Mouse (Mus musculus): ENCODE data around the gene Hoxb4.

Gene Hoxb4

DNA sequence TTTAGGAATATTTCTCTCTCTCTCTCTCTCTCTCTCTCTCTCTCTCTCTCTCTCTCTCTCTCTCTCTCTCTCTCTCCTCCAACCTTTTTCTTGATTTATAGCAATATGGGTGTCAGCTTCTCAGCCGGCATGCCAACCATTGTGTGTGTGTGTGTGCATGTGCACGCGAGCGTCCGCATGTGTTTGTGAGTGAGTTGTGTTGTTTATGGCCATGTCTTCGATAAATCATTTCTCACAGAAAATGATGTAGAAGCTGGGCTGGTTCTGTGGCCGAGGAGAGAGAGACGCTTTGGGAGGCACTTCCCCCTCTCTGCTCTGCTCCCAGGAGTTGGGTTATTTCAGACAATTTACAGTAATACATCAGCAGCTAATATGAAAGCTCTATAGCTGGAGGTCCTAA lies 10.5 kb downstream of the Hoxb4 start:
- ATAC-seq (ENCODE audit: insufficient number of reproducible peaks, low FRiP score, low TSS enrichment) = no peak

DNA sequence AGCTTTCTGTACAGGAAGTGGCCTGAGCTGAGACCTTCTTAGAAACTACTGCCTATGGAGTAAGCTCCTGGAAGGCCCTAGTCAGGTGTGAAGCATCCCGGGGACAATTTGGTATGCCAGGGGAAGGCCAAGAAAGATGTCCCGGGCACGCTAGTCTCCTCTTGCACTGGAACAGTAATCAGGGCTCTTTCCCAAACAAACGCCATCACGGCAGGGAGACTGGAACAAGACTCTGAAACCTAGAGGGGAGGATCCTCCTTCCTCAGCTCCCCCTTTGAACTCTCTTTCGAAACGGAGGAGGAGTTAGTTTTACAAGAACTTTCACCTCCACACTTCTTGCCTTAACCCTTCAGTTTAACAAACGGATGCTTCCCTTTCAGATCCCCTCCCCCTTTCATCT lies 14.0 kb downstream of the Hoxb4 start:
- ATAC-seq (ENCODE audit: insufficient number of reproducible peaks, low FRiP score, low TSS enrichment) = no peak

DNA sequence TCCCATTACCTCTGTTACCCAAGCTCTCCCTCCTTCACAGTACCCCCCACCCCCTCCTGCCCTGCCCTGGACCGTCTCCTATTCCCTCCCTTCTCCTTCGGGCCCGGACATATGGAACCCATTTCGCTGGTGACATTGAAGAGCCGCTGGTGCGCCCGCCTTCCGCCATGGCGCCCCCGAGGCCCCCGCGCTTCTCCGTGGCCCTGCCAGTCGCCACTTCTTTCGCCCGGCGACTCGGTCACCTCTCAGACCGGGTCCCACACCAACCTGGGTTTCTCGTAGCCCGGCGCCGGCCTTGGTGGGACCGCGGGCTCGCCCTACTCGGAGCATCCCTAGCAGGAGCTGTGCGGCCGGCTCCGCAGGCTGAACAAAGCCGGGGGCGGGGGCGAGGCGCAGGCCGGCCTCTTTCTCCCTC lies 14.6 kb downstream of the Hoxb4 start:
- ATAC-seq (ENCODE audit: insufficient number of reproducible peaks, low FRiP score, low TSS enrichment) = no peak

DNA sequence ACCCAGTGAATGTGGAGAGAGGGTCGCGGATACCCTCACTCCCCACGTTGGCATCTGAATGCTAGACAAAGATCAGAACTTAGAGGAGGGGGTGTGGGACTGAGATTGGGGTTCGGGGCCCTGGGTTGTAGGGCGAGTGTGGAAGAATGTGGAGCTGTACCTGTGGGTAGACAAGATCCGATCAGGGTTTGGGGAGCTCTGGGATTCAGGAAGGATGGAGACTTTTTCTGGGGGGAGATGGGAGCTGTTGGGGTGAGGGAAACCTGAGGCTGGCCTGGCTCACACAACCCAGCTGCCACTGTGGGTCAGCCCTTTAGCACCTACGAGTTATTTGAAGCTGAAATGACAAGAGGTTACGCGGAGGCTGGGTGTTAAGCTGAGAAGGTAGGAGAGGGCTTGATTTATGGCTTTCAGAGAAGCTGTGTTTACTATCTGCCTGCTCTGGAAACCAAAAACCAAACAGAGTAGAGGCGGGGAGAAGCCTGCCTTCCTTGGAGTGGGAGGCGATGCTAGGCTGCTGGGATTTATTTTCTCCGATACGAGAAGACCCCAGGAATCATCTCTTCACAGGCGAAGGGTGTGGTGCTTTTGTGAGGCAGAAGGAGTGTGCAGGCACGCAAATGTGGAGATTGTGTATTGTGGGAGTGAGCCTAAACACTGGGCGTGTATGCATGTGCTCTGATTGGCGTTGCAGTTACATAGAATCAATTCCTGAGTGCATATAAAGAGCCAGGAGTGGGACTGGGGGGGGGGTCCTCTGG lies 15.4 kb downstream of the Hoxb4 start:
- no peak for ATAC-seq (ENCODE audit: insufficient number of reproducible peaks, low FRiP score, low TSS enrichment)

DNA sequence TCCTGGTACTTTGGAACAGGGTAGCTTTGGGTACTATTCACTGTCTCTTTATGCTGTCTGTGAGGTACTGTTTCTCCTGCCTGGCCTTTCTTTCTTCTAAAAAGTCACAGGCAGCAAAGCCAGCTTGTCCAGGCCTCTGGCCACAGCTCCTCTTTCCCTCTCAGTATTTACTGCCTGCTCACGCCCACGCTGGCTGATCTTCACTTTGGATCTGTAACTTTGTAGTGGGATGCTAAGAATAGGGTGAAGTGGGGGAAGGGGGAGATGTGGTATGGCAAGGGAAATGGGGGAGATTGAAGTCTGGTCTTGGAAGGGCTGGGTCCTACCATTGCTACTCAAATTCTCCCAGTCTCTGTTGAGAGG lies 15.9 kb downstream of the Hoxb4 start:
- ATAC-seq (ENCODE audit: insufficient number of reproducible peaks, low FRiP score, low TSS enrichment) = no peak

DNA sequence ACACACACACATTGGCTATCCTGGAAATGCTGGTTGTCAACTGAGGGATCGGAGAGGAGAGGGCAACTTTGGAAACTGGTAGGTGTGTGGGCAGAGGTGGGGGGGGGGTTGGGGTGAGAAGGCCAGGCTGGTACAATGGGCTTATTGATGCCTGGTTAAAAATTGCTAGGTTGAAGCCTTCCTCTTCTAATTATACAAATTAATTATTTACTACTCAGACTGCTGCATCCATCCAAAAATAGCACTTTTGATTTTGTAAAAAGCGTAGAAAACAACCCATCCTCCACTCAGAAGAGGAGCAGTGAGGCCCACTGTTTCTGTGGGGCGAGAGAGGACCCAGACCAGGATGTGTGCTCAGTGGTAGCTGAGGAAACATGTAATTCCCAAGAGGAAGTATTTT lies 16.9 kb downstream of the Hoxb4 start:
- no peak for ATAC-seq (ENCODE audit: insufficient number of reproducible peaks, low FRiP score, low TSS enrichment)

DNA sequence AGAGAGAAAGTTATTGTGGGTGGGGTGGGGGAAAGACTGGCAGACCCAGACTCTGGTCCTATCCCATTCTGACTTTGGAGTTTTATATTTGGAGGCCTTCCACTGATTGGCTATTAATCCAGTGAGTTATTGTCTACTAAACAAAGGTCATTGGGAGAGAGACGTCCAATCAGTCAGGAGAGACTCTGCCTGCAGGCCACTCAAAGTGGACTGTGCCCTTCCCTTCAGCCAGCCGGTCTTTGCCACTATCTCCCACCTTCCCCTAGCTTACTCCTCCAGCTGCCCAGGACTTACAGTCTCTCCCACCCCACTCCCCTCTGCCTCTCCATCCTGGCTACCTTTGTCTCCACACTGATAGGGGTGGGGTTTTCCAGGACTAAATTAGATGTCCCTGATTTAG lies 18.5 kb downstream of the Hoxb4 start:
- no peak for ATAC-seq (ENCODE audit: insufficient number of reproducible peaks, low FRiP score, low TSS enrichment)

DNA sequence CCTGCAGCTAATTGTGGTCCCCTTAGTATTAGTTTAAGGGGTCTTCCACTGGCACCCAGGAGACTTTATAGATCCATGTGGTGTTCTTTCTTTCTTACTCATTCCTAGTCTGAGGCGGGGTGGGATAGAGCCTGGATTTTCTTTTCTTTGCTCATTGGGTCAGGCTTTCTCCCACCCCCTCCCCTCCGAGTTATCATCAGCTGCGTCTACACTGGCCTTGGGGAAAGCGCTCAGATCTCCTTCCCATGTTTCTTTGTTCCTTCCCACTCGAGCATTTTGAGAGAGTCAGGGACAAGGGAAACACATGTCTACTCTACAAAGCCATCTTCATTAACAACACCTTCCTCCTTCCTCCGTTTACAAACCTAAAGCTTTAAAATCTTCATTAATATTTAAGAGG lies 19.0 kb downstream of the Hoxb4 start:
- no peak for ATAC-seq (ENCODE audit: insufficient number of reproducible peaks, low FRiP score, low TSS enrichment)

DNA sequence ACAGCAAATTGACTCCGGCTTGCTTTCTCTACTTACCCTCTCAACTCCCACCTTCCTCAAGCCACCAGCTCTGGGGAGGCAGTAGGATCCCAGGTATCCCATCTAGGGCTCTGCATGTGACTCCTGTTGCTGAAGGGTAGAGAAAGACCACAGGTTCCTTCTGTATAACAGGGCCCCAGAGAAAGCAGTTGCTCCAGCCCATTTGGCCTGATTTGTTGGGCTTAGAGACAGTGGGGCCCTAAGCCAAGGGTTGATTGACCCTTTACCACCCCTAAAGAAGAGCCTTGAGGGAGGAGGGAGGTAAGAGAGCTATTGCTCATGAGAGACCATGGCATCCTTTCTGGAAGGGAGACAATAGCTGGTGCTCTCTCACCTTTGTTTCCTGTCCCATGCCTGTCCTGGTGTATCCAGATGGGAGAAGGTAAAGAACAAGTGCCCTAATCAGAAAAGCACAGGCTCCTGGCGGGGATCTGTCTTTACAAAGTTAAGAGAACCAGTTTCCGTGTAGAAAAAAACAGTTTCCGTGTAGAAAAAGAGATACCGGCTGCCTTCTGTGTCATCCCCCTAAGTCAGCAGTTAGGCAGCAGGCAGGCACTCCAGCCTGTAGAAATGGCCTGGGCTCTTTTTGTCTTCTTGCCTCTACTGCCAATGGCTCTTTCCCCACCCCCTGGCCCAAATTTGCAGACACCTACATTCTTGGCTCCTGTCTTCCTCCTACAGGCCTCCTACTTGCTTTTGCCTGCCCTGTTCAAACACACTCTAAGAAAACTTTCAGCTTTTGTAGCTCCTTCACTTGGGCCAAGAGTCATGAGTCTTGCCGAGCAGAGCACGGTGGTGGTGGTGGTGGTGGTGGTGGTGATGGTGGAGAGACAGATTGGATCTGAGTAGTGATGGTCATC lies 21.1 kb downstream of the Hoxb4 start:
- no peak for ATAC-seq (ENCODE audit: insufficient number of reproducible peaks, low FRiP score, low TSS enrichment)

DNA sequence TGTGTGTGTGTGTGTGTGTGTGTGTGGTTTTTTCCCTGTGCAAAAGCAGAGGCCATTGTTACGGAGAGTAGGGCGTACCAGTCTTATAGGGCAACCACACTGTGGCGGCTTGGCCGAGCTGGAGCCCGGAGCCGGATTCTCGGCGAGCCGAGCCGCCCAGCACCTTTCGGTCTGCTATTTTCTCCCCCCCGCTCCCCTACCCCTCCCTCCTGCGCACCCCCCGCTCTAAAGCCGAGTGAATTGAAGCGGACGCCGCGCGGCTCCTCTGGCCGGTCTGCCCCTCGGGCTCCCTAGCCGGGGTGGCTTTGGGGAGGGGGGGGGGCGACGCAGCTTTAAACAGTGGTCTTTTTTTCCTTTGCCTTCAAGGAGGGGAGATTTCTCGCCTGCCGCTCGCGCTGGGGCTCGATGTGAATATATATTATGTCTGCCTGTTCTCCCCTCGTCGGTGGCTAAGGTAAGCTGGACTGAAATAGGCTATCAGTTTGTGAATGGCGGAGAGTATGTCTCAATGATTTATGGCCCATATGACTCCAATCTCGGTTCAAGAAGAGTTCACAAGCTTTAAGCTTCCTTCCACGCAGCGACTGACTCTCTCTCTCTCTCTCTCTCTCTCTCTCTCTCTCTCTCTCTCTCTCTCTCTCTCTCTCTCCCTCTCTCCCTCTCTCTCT lies 22.8 kb downstream of the Hoxb4 start:
- ATAC-seq (ENCODE audit: insufficient number of reproducible peaks, low FRiP score, low TSS enrichment) = no peak

DNA sequence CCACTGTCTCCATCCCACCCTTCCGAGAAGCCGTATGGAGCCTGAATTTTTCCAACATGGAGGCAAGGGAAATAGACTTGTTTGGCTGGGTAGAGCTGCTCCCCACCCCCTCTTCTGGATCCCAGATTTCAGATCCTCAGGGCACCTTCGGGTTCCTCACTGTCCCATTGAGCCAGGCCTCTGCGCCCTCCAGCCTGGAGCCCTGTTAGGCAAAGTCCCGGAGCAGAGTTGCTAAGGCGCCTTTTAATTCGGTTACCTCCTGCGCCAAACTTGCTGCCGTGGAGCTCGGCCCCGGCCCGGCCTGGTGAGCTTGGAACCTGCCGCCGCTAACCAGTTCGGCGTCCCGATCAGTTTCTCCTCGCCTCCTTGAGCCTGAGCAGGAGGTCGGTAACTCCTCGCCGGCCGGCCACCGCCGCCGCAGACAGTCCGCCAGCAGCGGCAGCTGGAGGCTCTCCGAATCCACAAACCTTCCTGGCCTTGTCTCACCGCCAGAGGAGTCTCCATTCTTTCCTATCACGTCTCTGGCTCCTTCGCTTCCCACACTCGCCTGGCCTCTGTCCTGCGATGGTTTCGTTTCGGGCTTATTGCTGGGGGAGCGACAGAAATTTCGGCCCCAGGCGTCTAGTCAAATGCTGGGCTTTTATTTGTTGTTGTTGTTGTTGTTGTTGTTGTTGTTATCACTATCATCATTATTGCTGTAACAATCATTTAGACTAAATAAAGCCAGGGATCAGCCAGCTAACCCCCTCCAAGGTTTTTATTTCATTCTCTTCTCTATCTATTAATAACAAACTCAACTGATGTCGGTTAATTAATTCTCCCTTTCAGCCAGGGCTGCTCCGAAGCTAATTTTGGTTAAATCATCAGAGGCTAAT lies 23.9 kb downstream of the Hoxb4 start:
- ATAC-seq (ENCODE audit: insufficient number of reproducible peaks, low FRiP score, low TSS enrichment) = no peak

DNA sequence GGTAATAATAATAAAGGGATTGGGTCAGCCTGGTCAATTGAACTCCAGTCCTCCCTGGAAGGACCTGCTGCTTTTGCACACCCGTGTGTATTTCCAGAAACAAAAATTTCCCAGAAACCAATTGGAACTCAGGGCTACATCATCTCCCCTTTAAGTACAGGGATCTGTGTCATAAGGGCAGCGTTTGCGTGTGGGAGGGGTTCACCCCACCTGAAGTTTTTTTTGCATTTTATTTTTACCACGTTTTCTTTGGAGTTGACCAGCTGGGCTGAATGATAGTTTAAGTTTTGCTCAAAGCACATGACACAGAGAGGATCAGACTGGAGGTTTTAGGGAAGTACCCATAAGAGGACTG lies 24.5 kb downstream of the Hoxb4 start:
- ATAC-seq (ENCODE audit: insufficient number of reproducible peaks, low FRiP score, low TSS enrichment) = no peak

DNA sequence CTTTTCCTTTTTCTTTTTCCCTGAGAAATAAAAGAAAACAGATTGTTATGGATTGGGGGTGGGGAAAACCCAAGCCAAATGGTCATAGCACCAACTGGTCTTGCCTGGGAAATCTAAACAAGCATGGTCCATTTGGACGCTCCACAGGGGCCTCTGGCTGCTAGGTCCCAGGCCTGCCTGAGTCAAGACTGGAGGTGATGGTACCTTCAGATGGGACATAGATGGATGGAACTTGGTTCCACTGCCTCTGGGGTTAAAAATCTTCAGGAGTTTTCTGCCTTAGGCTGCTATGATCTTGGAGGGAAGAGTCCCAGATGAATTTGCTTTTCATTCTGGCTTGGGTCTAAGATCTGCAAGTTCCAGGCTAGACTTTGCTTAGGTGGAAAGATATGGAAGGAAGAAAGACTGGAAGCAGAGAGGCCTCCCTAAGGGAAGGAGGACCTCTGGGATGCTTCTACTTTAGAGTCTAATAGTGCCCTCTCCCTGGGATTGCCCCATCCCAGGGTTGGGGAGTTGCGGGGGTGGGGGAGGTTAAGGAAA lies 25.2 kb downstream of the Hoxb4 start:
- no peak for ATAC-seq (ENCODE audit: insufficient number of reproducible peaks, low FRiP score, low TSS enrichment)

DNA sequence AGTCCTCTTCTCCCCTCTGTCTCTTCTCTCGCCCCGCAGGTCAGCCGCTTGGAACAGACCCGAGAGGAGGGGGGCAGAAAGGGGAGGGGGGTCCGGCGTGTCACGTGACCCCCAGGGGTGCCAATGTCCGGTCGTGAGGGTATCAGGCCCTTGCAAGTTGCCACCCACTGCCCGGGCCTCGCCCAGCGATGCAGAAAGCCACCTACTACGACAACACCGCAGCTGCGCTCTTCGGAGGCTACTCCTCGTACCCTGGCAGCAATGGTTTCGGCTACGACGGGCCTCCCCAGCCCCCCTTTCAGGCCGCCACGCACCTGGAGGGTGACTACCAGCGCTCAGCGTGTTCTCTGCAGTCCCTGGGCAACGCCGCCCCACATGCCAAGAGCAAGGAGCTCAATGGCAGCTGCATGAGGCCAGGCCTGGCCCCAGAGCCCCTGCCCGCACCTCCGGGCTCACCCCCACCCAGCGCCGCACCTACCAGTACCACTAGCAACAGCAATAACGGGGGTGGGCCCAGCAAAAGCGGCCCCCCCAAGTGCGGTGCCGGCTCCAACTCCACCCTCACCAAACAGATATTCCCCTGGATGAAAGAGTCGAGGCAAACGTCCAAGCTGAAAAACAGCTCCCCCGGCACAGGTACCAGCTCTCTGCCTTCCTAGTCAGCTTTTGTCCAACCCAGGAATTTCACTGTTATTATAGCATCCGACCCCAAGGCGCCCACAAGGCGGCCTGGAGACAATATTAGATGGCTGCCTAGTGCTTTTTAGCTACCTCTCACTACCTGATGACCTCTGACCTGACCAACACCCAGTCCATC lies 26.2 kb downstream of the Hoxb4 start:
- no peak for ATAC-seq (ENCODE audit: insufficient number of reproducible peaks, low FRiP score, low TSS enrichment)

DNA sequence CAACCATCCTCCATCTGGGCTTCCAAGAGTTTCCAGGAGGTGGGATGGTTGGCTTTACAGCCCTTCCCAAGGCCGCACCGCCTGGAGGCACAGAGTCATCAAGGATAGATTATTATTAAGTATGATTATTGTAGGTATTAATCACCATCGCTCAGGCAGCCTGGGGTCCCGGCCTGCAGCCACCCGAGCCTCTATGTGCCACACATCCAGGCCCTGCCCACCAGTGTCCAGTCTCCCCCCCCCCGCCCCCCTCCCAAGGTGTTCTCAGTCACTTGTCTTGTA lies 26.8 kb downstream of the Hoxb4 start:
- no peak for ATAC-seq (ENCODE audit: insufficient number of reproducible peaks, low FRiP score, low TSS enrichment)

DNA sequence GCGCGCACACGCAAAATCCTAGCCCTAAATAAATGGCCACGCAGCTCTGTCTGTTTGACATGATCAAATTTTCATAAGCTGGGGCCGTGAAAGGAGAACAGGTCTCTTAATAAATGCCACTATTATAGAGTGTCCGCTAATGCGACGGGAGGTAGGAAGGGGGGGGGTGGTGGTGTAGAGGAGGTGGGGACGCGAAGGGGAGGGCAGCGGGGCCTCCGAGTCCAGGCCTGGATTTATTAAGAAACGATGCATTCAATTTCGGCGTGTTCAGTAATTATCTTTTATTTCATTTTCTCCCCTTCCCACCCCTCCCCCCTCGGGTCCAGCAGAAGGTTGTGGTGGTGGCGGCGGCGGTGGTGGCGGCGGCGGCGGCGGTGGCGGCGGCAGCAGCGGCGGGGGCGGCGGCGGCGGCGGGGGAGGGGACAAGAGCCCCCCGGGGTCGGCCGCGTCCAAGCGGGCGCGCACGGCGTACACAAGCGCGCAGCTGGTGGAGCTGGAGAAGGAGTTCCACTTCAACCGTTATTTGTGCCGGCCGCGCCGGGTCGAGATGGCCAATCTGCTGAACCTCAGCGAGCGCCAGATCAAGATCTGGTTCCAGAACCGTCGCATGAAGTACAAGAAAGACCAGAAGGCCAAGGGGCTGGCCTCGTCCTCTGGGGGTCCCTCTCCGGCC lies 27.3 kb downstream of the Hoxb4 start:
- ATAC-seq (ENCODE audit: insufficient number of reproducible peaks, low FRiP score, low TSS enrichment) = no peak

DNA sequence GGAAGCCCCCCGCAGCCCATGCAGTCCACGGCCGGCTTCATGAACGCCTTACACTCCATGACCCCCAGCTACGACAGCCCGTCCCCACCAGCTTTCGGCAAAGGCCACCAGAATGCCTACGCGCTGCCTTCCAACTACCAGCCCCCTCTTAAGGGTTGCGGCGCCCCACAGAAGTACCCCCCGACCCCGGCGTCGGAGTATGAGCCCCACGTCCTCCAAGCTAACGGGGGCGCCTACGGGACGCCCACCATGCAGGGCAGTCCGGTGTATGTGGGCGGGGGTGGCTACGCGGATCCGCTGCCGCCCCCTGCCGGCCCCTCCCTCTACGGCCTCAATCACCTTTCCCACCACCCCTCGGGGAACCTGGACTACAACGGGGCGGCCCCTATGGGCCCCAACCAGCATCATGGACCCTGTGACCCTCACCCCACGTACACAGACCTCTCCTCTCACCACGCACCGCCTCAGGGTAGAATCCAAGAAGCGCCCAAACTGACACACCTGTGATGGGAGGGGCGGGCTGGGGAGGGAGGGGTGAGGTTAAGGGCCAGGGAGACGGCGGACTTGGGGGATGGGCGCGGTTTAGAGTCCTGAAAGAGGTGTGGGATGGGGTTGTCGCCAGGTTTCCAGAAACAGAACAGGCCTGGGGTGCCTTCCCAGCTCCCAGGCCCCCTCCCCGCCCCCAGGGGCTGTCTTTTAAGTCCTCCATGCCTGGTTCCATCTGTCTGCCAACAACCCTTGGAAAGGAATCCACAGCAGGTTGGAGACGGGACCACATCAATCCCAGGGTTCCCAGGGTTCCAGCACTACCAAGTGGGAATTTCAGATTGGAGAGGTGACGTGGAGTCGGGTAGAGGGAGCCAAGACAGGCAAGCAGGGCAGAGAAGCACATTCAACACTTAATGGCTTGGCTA lies 28.1 kb downstream of the Hoxb4 start:
- no peak for ATAC-seq (ENCODE audit: insufficient number of reproducible peaks, low FRiP score, low TSS enrichment)

DNA sequence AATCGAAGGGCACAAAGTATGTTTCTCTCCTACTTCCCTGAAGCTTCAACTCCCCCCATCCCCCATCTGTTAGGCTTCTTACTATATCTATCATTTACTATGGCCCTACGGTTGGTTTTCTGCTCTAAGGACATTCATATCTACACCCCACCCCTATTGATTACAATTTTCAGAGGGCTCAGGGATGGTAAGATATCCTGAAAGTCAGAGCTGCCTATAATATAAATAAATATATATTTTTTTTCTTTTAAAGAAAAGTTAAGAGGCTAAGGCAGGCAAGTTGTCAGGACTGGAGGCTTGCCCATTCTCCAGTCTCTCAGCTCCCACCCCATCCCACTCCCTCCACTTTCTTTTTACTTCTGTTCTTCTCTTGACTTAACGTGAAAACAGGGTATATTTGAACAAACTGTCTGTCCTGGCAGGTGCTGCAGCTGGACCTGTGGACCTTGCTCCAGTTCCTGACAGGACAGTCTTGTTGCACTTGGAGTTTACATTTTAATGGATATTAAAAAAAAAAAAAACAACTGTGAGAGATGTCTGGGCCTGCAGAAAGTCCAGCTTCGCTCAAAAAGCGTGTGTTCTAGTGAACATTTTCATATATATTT lies 29.0 kb downstream of the Hoxb4 start:
- ATAC-seq (ENCODE audit: insufficient number of reproducible peaks, low FRiP score, low TSS enrichment) = no peak

Data from cerebellum, adult (tissue).